Mouse (Mus musculus) left cerebral cortex, adult 8-10 months (tissue): ENCODE measurements at regions not wholly inside any gene's neighbourhood (a gene's known extent, or its start where the extent isn't known, plus 50 kb on each side); places are given as distances from the start of the nearest gene placed in this dataset.

Experiments used
- DNase-seq, 2 experiments: peaks; one replicate each; pipeline ENCODE4 v3.0.0; 2022; ENCODE audit warnings: low spot score in 2 of 2

DNA sequence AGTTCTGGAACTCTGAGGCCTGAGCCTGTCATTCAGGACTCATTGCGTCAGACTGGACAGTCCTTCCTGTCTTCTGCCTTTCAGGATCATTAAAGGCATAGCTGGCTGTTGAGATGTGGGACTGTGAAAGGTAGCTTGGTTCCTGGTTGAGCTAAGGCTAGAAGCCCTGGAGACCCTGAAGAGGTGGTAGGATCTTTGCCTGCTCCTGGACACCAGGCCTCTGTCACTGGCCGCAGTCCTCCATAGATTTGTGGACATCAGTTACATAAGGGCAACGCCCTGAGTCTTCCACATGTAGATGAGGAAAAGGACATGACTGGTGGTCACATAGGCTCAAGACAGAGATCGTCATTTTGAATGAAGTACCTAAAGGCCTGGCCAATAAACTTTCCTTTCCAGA lies 127.9 kb downstream of the Opa1 start:
- DNase-seq: no peak

DNA sequence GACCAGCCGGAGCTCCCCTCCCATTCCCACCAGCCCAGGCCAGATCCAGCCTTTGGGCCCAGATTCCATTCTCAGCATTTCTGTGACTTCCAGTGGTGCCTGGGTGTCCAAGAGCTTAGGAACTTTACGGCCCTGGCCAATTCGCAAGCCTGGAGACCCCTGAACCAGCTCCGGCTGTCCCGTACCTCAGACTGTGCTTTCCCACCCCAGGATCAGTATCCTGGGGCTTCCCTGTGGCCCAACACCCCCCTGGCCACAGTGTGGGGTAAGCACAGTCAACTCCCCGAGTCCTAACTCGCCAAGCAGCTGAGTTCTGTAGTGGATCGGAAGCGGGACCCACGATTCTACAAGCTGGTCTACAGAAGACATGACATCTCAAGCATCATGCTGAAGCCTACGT lies 128.5 kb downstream of the Opa1 start:
- no peak for DNase-seq

DNA sequence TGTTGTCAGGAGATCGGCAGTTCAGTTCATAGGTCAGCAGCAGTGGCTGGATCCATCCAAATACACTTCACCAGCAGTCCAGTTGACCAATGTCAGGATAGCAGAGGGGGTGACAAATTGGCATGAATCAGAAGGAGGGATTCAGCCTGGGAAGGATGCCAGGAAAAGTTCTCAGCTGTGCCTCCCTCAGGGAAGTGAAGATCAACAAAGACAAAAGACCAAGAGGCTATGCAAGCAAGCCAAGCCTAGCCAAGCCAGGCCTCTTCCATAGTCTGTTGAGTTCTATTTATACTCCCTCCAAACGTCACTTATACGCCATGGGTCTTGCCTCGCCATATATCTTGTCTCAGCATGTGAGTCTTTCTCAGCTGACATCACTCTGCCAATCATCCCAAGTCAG lies 129.9 kb downstream of the Opa1 start:
- no peak for DNase-seq

DNA sequence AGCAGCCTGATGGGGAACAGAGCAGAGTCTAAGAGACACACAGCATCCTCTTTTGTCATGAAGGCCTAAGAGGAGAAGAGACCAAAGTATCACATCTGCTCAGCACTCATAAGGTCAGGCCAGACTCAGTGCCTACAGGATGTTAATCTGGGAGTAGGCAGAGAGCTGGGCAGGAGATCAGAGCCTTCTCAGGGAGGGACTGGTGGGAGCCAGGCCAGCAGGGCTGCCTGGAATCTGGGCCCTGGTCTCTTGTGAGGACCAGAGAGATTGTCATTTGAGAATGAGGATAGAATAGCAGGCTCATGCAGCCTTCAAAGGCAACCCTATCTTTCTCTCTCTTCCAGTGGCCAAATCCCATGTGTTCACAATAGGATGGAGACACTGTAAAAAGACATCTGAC lies 132.3 kb downstream of the Opa1 start:
- DNase-seq: no peak

DNA sequence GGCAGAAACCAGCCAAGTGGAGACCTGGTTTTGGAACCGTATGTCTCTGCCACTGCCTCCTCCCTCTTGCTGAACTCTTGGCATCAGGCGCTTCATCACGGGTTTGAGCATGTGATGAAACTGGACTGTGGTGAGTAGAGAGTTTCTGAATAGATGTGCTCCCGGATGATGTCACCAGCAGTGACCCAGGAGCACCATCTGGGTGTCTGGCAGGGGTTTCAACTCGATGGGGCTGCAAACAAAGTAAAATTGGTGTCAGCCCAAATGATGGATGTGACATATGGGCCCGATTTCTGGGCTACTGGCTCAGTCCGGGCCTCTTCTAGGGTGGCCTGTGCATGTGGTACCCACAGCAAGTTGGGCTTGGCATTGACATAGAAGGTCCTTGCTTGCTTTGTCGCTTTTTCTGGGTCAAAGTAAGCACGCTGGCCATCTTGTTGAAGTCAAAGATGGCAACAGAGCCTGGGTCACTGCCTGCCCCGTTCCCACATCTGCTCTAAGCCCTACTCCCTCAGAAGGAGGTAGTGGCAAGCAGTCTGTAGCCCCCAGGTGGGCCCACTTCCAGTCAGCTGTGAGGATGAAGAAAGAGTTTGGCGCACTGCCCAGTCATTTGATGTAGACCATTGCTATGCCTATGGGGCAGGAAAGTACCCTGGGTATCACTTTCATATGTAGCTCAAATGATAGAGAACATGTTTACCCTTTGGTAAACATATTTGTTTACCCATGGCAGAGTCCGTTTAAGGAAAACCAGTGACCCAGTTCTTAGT lies 133.0 kb downstream of the Opa1 start:
- no peak for DNase-seq

DNA sequence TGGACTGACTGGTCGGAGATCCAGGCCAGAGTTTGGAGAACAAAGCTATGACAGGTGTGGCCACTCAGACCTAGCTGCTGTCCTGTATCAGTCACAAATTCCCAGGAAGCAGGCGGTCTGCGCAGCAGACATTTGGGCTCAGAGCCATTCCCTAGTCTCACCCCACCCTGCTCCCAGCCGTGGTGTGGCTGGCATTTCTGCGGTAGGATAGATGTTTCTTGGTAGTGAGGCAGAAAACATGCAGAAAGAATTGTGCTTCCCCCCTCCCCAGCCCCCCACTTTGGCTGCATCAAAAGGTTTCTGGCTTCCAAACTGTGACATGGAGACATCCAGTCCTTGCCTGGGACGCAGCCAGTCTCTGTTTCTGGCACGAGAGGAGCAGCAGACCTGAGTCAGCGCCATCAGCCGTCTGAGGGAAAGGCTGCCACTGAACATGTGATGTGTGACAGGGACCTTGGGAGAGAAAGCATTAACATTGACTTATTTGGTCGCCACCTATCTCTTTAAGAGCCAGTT lies 135.5 kb downstream of the Opa1 start:
- no peak for DNase-seq

DNA sequence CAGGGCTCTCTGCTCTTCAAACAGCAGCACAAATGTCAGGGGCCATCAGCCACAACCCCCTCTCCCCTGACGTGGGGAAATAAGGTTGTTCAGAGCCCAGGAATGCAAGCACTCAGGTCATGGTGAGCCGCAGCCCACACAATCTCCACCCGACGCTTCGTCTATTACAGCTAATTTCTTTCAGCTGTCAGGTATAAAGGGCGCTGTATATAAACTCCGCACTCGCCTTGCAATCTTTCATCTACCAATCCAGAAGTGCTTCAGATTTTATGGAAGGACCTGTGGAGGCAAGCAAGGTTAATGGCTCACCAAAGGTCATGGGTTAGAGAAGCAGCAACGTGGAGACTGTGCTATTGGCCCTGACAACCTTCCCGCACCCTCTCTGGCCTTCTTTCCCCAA lies 139.8 kb downstream of the Opa1 start:
- DNase-seq: no peak

DNA sequence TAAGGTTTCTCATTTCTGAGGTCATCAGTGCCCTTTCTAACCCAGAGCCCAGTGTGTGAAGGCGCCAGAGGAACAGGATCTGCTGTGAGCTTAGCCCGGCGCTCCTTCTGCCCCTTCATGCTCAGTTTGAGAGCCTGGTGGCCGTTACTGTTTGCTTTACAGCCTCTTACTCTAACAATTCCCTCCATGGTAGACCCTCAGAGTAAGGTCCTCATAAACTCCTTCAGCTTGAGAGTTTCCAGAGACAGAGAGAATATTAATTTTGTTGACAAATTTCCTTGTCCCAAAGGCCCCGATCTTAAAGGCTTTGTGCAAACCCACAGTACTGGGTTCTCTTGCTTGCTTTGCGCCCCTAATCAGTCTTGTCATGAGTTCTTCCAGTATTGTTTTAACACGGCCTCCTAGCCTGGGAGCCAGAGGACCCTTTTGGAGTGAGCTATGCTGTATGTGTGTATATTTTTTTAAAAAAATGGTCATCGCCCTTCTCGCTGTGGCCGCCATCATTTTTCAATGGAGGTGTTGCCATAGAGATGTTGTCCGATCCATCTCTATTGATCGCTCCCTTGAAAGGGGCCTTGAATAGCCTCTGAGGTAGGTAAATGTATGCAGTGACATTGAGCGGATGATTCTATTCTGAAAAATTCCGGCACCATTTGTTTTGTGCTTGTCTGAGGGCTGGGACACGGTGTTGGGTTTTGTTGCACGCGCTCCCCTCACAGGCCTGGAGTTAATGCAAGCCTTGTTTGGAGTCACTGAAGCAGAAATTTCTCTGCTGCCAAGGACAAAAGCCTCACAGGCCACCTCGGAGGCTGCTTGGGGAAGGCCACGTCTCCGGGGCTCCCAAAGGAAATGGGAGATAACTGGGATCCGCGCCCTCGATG lies 140.7 kb downstream of the Opa1 start:
- DNase-seq: no peak

DNA sequence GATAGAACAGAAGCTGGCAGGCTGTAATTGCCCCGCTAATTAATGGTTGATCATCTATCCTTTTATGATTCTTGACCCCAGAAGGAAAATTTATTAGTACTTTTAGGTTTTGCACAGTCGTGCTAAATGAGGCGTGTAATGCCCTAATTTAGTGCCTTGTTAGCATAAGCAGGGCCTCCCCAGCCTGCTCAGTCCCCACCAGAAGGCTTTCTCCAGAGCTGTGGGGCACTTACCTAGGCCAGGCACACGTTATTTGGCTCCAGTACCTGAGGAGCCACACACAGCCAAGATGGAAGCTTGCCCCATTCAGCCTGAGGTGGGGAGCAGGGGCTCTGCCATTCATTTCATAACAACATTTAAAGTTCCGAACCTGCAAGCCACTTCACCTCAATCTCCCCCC lies 146.0 kb downstream of the Opa1 start:
- DNase-seq: no peak

DNA sequence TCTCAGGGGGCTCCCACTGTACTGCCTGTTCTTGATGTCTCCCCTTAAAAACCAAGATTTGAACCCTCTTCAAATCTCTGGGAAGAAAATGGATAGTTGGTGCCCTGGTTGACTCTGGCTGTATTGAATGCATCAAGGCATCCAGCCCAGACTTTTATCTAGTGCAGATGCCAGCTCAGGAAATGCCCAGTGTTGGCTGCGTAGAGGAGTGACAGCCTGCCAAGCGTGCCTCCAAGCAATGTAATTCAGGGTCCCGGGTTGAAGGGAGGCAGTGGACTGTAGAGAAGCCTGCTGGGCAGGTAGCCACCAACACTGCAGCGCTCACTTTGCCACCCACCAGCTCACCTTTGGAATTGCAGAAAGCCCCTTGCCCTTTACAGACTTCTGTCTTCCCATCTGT lies 146.4 kb downstream of the Opa1 start:
- no peak for DNase-seq

DNA sequence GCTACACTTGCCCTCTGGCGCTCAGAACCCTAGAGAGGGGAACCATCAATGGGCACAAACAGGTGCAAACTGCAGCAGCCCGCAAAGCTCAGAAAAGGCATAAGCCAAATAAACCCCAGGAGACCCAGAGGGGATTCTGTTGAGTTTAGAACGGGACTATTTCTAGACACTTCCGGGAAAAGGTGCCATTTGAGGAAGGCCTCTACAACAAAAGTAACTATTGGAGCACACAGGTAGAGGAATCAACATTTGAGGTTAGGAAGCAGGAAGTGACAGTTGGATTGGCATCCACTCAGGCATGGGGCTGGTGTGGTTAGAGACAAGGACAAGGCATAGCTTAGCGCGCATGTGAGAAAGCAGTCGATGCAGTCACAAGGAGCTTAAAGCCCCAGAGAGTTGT lies 148.3 kb downstream of the Opa1 start:
- DNase-seq: no peak

DNA sequence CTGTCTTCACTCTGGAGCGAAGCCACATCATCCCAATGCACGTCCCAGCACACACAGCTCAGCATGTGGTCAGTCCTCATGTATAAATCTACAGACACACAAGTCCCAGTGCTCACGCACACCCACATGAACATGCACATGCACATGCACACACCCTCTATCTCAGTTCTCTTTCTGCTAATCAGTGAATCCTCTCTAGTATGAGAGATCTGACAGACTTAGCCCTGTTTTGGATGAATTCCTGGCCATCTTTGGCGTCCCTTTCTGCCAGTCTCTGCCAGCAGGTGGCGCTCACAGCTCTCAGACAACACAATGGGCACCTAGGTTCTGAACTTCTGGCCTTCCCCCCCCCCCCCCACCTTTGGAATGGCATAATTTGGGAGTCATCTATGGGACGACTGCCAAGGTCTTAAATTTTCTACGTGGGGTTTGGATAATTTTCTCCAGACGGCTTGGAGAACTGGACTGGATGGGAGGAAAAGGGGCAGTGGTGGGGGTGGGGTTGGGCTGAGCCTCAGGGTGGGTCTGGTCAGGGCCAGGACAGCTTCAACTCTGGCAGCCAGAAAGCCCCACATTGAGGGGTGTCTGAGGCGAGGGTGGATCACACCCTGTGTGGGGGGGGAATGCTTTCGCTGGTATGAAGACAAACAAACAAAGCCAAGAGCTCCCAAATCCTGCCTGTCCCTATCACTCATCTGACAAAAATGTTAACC lies 149.8 kb downstream of the Opa1 start:
- DNase-seq: peak; percentile 45 to 83

DNA sequence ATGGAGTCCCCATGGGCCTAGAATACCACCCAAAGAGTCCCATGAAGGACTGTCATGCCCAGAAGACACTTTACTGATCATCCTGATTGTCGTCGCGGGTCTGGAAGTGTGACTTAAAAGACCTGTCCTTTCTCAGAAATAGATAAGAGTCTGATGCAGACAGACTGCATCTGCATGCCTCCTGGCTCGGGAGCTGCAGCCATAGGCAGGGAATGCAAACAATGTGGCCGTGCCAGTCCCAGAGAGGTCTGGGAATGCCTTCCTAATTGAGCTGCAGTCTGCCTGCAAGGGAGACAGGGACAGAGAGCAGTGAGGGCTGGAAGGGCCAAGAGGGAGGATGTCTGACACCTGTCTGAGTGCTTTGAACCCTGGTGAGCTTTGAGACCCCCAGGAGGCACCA lies 150.9 kb downstream of the Opa1 start:
- DNase-seq: no peak

DNA sequence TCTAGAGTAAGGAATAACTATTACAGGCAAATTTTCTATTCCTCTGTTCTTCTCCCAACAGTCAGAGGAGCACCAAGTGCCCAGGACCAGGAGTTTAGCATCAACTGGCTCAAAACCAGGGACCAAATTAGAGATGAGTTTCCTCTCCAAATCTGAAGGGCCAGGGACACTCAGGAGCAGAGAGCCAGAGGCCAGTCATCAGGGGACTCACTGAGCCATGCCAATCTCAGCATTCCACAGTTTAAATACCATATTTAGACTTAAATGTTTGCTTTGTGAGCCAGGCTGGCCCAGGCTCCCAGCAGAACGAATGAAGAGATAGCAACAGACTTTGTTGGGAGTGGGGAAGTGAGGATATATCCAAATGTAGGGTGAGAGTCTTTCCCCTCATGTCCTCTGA lies 153.8 kb downstream of the Opa1 start:
- DNase-seq: no peak

DNA sequence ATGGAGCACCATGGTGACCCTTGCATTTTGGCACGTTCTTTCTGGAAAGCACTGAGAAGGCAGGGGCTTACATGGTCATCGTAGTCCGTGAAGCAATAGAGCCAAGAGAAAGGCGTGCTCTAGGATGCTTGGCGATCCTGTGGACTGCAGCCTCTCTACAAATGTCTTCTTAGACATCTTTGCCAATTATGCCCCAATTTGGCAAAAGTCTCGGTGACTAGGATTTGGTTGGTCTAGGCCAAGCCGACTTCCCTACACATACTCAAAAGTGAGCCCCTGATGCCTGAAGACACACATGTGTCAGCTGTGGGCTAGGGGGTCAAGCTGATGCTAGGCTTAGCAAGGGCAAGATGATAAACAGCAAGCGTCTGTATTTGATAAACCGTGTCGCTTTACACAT lies 154.7 kb downstream of the Opa1 start:
- no peak for DNase-seq

DNA sequence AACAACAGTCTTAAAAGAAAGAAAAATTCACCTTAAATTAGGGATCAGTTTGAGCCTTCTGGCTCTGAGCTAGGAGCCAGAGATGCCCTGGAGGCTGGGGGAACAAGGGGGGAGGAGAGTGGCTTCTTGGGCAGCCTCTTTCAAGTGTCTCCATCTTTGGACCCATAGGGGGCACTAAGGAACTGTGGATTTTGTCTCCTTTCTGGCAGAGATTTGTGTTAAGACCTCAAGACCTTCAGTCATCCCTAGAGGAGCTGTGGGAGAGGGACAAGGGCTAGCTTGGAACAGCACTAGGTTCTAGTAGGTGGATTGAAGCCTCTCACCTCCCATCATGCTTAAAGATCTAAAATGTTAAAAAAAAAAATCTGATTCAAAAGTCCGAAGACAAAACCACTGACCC lies 155.2 kb downstream of the Opa1 start:
- peak in 1 of 2 experiments; percentile 32 for DNase-seq

DNA sequence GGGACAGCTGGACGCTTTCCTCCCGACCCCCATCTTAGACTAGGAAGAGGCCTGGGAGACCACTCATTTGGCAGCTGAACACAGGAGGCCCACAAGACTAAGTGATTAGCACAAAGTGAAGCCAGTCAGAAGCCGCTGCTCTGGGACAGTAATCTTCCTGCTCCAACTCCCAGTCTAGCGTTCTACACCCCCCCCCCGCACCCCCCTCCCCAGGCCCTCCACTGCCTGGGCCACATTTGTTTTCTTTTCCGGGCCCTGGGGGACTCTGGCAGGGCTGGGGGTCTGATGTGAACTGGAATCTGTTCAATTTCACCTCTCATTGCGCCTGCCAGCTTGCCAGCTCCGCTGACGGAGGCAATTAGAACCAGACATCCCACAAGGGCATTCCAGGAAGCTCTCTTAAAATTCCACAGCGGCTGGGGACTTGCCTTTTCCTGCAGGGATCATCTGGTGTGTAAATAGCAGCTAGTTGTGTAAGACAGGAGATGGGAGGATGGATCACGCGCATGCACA lies 155.7 kb downstream of the Opa1 start:
- DNase-seq: no peak

DNA sequence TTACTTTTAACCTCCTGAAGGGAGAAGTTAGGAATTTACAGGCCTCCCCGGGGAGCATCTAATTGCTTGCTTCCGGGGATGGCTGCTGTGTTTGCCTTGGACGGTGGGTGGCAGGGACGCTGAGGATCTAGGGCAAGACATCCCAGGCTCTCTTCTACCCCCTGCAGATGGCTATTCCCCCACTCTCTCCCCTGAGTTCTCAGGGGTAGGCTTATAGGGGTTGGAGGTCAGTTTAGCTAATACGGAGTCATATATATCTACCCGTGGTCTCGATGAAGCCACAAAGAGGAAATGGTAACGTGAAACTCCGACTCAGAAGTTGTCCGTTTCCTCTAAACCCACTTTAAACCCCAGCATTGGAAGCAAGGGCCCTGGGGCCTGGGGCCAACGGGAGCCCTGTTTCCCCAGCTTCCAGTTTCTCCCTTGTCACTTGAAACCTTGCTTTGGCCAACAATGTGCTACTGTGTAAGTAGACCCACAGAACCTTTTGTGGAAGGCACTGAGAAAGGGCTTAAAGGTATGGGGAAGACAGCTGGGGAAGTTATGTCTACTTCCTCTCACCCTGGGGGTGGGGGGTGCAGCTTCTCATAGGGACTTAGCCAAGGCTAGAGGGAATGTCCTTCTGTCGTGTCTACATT lies 156.4 kb downstream of the Opa1 start:
- DNase-seq: no peak

DNA sequence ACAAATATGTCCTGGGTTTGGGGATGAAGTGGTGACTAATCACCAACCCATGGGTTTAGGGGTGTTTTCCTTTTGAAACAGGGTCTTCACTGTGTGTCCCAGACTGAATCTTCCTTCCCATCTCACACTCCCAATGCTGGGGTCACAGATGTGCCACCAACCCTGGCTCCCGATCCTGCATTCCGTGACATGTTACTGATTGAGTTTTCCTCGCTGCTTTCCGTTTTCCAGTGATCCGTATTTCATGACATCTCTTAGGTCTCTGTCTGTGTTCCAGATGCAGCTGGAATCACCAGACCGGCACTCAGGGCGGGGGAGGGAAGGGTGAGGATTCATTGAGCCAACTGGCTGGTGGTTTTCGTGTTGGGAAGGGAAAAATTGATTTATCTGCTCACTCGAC lies 157.1 kb downstream of the Opa1 start:
- DNase-seq: no peak

DNA sequence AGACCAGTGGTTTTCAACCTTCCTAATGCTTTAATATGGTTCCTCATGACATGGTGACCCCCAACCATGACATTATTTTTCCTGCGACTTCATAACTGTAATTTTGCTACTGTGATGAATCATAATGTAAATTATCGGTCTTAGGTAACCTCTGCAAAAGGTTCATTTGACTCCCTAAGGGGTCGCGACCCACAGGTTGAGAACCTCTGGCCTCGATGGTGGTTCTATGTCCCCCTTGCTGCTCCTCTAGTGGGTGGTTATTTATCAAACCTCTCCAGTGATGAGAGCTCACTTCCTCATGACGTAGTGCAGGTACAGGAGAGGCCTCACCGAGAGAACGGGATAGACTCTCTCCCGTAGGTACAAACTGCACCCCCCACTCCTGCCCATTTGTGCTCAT lies 158.9 kb downstream of the Opa1 start:
- no peak for DNase-seq

DNA sequence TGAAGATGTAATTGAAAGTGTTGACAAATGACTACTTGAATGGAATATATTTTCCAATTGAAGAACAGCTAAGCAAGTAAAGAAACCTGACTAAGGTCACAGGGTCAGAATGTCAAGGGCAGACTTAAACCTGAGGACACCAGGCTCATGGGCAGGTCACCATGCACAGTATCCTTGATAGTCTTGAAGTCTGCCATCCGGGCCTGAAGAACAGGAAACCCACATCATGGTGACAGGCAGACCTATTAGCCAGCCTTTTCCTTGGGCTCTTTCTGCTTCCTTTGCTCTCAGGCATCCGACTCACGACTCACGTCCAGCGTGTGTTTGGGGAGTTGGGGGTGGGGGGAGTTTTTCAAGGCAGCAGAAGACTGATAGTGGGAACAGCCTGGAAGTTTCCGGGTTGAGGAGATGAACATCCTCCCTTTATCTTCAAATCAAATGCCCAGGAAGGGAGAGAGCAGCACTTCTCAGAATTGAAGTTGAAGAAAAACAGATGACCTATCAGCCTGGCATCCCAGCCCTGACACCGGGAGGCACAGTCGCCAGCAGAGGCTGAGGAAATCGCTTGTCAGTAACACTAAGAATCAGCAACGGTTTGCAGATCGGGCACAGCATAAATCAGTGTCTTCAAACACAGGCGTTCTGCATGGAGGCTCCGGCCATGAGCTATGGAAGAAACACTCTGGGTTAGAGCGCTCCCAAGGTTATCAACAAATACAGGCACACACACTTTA lies 163.5 kb downstream of the Opa1 start:
- DNase-seq: no peak
